In genomic region chr7:46501458-46501857, GRCm38 (mm10) we compare ENCODE assay signal across 19 mouse cellular contexts.
DNase-seq lines count a peak whose midpoint lies in the region; ATAC-seq lines count a peak whose summit lies in the region.
"Had no signal": no experiment of that assay in that cellular context is flagged by ENCODE, and none has a peak within 500 bp of the region (broad histone marks: within the 10 kb centered on the region; RNA-seq: fewer than 3 reads in every experiment).

No protein-coding gene starts in this region.

- DNase-seq in 416B (ENCODE audit: low read depth) = peak; percentile 13
- DNase-seq in layer of hippocampus, postnatal 10 days (ENCODE audit: low spot score in 2 of 2) = no peak
- DNase-seq: adrenal gland, adult 2 months; adrenal gland, postnatal 10 days; adrenal gland, postnatal 25 days; cerebellum, adult 11 months; cerebellum, adult 18-20 months; cerebellum, adult 8-10 months; cerebellum, adult 9-11 months; cerebellum, postnatal 14 days; cerebellum, postnatal 36 days; forebrain, postnatal 0 days had no signal

- peak; percentile 46 for ATAC-seq in common myeloid progenitor, adult 5-6 weeks (replicated peaks; ENCODE audit: low read depth, poor library complexity, severe bottlenecking)
- 0 out of 2 replicates have a peak, but pooled peaks have one; percentile 24 for ATAC-seq in megakaryocyte-erythroid progenitor cell, adult 5-6 weeks (replicated peaks; ENCODE audit: low FRiP score, low TSS enrichment, poor library complexity, severe bottlenecking)
- no peak for ATAC-seq in inflammation-experienced regulatory T-cells, adult 6 months
- ATAC-seq: activated CD4-positive, CD25-positive, alpha-beta regulatory T cell, adult 4 months; forebrain, embryonic 13.5 days; forebrain, embryonic 15.5 days; forebrain, postnatal 0 days; Patski had no signal
